Mouse (Mus musculus) E14TG2a.4 (cell line): Measurements from ENCODE around the gene Rpl36al.

Source experiments
- CTCF ChIP-seq: conservative IDR thresholded peaks from 2 replicates; pipeline ENCODE4 v1.5.1; 2014; ENCODE audit warnings: low read length
- NANOG ChIP-seq: IDR thresholded peaks from 2 replicates; pipeline ENCODE4 v1.6.1; 2014; ENCODE audit warnings: borderline replicate concordance, low read length, mixed read lengths
- POU5F1 ChIP-seq: IDR thresholded peaks from 2 replicates; pipeline ENCODE4 v1.6.1; 2014; ENCODE audit warnings: low read length, borderline replicate concordance

DNA sequence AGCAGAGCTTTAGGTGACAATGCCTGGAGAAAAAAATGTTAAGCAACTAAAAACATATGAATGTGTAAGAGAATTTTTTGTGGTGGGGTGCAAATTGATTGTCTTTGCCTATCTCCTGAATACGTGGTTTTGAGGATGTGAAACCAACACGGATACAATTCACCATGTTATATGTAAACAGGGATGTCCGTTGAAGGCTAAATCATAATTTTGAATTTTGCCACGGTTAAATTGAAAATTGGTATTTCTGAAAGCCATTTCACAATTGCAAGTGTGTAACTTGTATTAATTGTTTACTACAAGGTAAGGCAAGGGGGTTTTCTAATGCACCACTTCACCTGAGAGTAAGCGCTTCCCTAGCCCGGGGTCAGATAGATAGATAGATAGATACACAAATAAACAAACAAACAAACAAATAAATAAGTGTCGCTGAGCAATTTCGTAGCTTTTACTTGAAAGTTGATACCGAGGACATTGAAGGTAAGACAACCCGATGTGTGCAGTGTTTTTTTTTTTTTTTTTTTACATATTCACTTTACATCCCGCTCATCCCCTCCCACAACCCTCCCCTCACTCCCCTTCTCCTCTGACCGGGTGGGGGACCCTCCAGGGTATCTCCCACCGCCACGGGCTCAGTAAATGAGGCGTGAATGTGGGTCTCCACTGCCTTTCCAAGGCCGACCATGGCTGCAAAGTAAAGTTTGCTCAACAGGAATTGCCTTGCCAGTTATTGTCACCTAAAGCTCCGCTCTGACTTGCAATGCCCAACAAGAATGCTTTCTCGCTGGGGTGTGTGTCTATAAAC is 16.0 kb downstream of the Rpl36al start:
- TF ChIP-seq CTCF (no peak), POU5F1 (no peak), NANOG (no peak)
